Mouse (Mus musculus) v-Abl transformed pro-B cells (cell line): Measurements from ENCODE around the gene Abca8b.

Experiments
- in situ Hi-C, 2 experiments: fragments of 400-800 bp; cut with MboI; formaldehyde crosslinking; loops; one replicate each; pipeline ENCODE4 v1.15.1; 2025; ENCODE audit not compliant: unreplicated experiment in 2 of 2

Abca8b gene

DNA sequence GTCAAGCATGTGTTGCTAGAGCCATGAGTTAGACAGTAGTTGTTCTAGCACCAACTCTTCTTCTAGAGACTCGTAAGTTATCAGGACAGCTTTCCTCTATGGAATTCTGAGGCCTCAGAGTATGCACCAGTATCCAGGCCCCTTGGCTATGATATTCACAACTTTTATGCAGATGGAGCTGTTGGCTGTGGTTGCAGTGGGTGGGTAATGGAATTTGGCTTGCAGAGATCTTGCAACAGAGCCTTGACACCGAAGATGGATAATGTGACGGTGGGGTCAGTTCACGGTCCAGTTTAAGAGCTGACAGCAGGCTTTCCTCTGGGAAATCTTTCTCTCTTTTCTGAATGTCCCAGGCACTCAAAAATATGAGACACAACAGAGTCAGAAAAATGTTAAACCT, 110.8 kb downstream of the Abca8b start:
- in situ Hi-C loops: no loop called here

DNA sequence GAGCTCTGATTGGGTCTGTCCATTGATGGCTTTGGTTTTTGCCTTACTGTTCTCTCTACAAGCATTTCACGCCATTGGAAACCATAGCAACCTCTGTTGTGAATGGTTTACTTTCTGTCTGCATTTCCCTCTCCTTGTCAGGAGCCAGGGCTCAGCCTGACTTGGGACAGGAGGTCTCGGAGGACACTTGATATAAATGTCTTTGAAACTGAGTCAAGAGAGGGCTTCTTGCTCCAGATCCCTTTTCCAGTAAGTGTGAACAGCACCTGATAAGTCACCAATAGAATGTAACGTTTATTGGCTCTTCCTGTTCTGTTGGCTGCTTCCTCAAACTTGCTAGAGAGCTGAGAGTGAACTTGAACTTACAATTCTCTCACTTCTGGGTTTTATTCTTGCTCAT, 111.5 kb downstream of the Abca8b start:
- in situ Hi-C loops: no loop called here
